Mouse (Mus musculus): Measurements from ENCODE around the gene Pla2r1. TPM values are rescaled to one million over a fixed set of nuclear protein-coding genes. Genes with fewer than 3 reads are reported as not detected.

The Pla2r1 gene
- polyA plus RNA-seq, 1 experiment from 2014 or later = 0.05 TPM

GRCm38 (mm10) chr2:60443279-60443678 is 109.8 kb downstream of the Pla2r1 start:
- ChIA-PET CTCF (no interaction called here), POLR2A (no interaction called here)
- no peak for DNase-seq (ENCODE audit: low read depth, low spot score)
- peak; percentile 36 for TF ChIP-seq CTCF (IDR thresholded peaks at IDR 0.05)
- no peaks in the 10 kb centered on the region for H3K27me3 ChIP-seq
- no peak for ATAC-seq
- in situ Hi-C loops (cut with MboI; ENCODE audit: low pct_unique_long_range_greater_than_20kb) = no loop called here

GRCm38 (mm10) chr2:60441875-60442274 is 111.2 kb downstream of the Pla2r1 start:
- in situ Hi-C loops (cut with MboI; ENCODE audit: low pct_unique_long_range_greater_than_20kb) = no loop called here
- no peaks in the 10 kb centered on the region for H3K27me3 ChIP-seq
- POLR2A ChIA-PET = no interaction called here
- ATAC-seq (no peak), DNase-seq (ENCODE audit: low read depth, low spot score) (no peak)
- TF ChIP-seq CTCF (IDR thresholded peaks at IDR 0.05) = peak; percentile 32
- CTCF ChIA-PET = interaction anchor here (0.8 to 0.9 kb wide), 2 partner anchors 9 to 14 kb away, joined by 3 to 4 read pairs; no protein-coding TSS in a partner anchor

- POLR2A ChIA-PET = no interaction called here
- ATAC-seq = no peak
- no peak for DNase-seq (ENCODE audit: low read depth, low spot score)
- CTCF ChIA-PET = interaction anchor here (0.7 kb wide), 1 partner anchor 541 kb away, joined by 3 read pairs; no protein-coding TSS in a partner anchor
- in situ Hi-C loops (cut with MboI; ENCODE audit: low pct_unique_long_range_greater_than_20kb) = no loop called here
- H3K27me3 ChIP-seq = no peaks in the 10 kb centered on the region
- no peak for TF ChIP-seq CTCF (IDR thresholded peaks at IDR 0.05)
Measured at GRCm38 (mm10) chr2:60436802-60437201, 116.3 kb downstream of the Pla2r1 start.

- in situ Hi-C loops (cut with MboI; ENCODE audit: low pct_unique_long_range_greater_than_20kb) = no loop called here
Measured at GRCm38 (mm10) chr2:60430315-60431021, 122.6 kb downstream of the Pla2r1 start.

GRCm38 (mm10) chr2:60418075-60418474 is 135.0 kb downstream of the Pla2r1 start:
- ATAC-seq (peak; percentile 84), DNase-seq (ENCODE audit: low read depth, low spot score) (peak; percentile 22)
- POLR2A ChIA-PET = no interaction called here
- no peaks in the 10 kb centered on the region for H3K27me3 ChIP-seq
- peak; percentile 94 for TF ChIP-seq CTCF (IDR thresholded peaks at IDR 0.05)
- in situ Hi-C loops (cut with MboI; ENCODE audit: low pct_unique_long_range_greater_than_20kb) = loop anchor here (10.0 kb wide), 1 partner anchor 893 kb away; no protein-coding TSS in a partner anchor
- CTCF ChIA-PET = interaction anchor here (0.6 to 1.9 kb wide), 9 partner anchors 12 to 1036 kb away, joined by 3 to 8 read pairs (median 3); partner anchors contain the start of gene Ly75

More at GRCm38 (mm10) chr2:60430315-60431021, 122.6 kb downstream of the Pla2r1 start:
- no peak for ATAC-seq
- ChIA-PET CTCF (interaction anchor here (0.9 kb wide), 1 partner anchor 12 kb away, joined by 4 read pairs; no protein-coding TSS in a partner anchor), POLR2A (no interaction called here)
- H3K27me3 ChIP-seq = no peaks in the 10 kb centered on the region
- no peak for TF ChIP-seq CTCF (IDR thresholded peaks at IDR 0.05)
- no peak for DNase-seq (ENCODE audit: low read depth, low spot score)

- DNase-seq (ENCODE audit: low read depth, low spot score) (no peak), ATAC-seq (no peak)
- in situ Hi-C loops (cut with MboI; ENCODE audit: low pct_unique_long_range_greater_than_20kb) = loop anchor here (10.0 kb wide), 1 partner anchor 890 kb away; no protein-coding TSS in a partner anchor
- TF ChIP-seq CTCF (IDR thresholded peaks at IDR 0.05) = no peak
- POLR2A ChIA-PET = no interaction called here
- CTCF ChIA-PET = interaction anchor here (1.4 kb wide), 1 partner anchor 47 kb away, joined by 4 read pairs; no protein-coding TSS in a partner anchor
- no peaks in the 10 kb centered on the region for H3K27me3 ChIP-seq
Measured at GRCm38 (mm10) chr2:60414334-60414733, 138.8 kb downstream of the Pla2r1 start.

- no peak for TF ChIP-seq CTCF (IDR thresholded peaks at IDR 0.05)
- ChIA-PET CTCF (interaction anchor here (1.4 kb wide), 1 partner anchor 46 kb away, joined by 4 read pairs; no protein-coding TSS in a partner anchor), POLR2A (no interaction called here)
- in situ Hi-C loops (cut with MboI; ENCODE audit: low pct_unique_long_range_greater_than_20kb) = loop anchor here (10.0 kb wide), 1 partner anchor 888 kb away; no protein-coding TSS in a partner anchor
- no peaks in the 10 kb centered on the region for H3K27me3 ChIP-seq
- DNase-seq (ENCODE audit: low read depth, low spot score) (no peak), ATAC-seq (no peak)
Measured at GRCm38 (mm10) chr2:60413006-60413650, 140.0 kb downstream of the Pla2r1 start.

GRCm38 (mm10) chr2:60411181-60411580 is 141.9 kb downstream of the Pla2r1 start:
- ATAC-seq = no peak
- POLR2A ChIA-PET = interaction anchor here (0.6 kb wide), 1 partner anchor 76 kb away, joined by 4 read pairs; no protein-coding TSS in a partner anchor
- H3K27me3 ChIP-seq = no peaks in the 10 kb centered on the region
- TF ChIP-seq CTCF (IDR thresholded peaks at IDR 0.05) = no peak
- no peak for DNase-seq (ENCODE audit: low read depth, low spot score)
- CTCF ChIA-PET = interaction anchor here (1.2 kb wide), 1 partner anchor 11 kb away, joined by 3 read pairs; no protein-coding TSS in a partner anchor
- in situ Hi-C loops (cut with MboI; ENCODE audit: low pct_unique_long_range_greater_than_20kb) = loop anchor here (10.0 kb wide), 1 partner anchor 886 kb away; no protein-coding TSS in a partner anchor

GRCm38 (mm10) chr2:60409989-60410763 is 142.9 kb downstream of the Pla2r1 start:
- in situ Hi-C loops (cut with MboI; ENCODE audit: low pct_unique_long_range_greater_than_20kb) = loop anchor here (10.0 kb wide), 1 partner anchor 885 kb away; no protein-coding TSS in a partner anchor
- no peak for DNase-seq (ENCODE audit: low read depth, low spot score)
- TF ChIP-seq CTCF (IDR thresholded peaks at IDR 0.05) = no peak
- CTCF ChIA-PET = no interaction called here
- ATAC-seq = no peak
- no peaks in the 10 kb centered on the region for H3K27me3 ChIP-seq
- POLR2A ChIA-PET = interaction anchor here (0.5 kb wide), 1 partner anchor 890 kb away, joined by 6 read pairs; no protein-coding TSS in a partner anchor

GRCm38 (mm10) chr2:60409194-60409593 is 143.9 kb downstream of the Pla2r1 start:
- in situ Hi-C loops (cut with MboI; ENCODE audit: low pct_unique_long_range_greater_than_20kb) = no loop called here
- CTCF ChIA-PET = no interaction called here
- DNase-seq (ENCODE audit: low read depth, low spot score) (no peak), ATAC-seq (no peak)
- POLR2A ChIA-PET = no interaction called here
- no peaks in the 10 kb centered on the region for H3K27me3 ChIP-seq
- no peak for TF ChIP-seq CTCF (IDR thresholded peaks at IDR 0.05)
